Mouse (Mus musculus) midbrain, embryonic 16.5 days (tissue): ENCODE measurements around the gene Ccdc105. TPM values are rescaled to one million over a fixed set of nuclear protein-coding genes. Genes with fewer than 3 reads are reported as not detected.

Experiments
- ATAC-seq: fragments of 200-750 bp; cut with Nextera tagmentation; 2 replicates; pipeline ENCODE4 v1.8.0; 2017; ENCODE audit warnings: moderate TSS enrichment
- H3K27ac ChIP-seq: fragments of 300-500 bp; sonication (generic); 2 replicates; pipeline ENCODE4 v1.5.1; 2014; ENCODE audit warnings: mild to moderate bottlenecking, low read length, mixed read lengths
- H3K27me3 ChIP-seq: fragments of 300-500 bp; sonication (generic); 2 replicates; pipeline ENCODE4 v1.6.1; 2014; ENCODE audit warnings: low read depth, low read length, mixed read lengths; ENCODE audit not compliant: control insufficient read depth, insufficient read depth
- H3K36me3 ChIP-seq: fragments of 300-500 bp; sonication (generic); 2 replicates; pipeline ENCODE4 v1.6.1; 2014; ENCODE audit warnings: mild to moderate bottlenecking, low read length, moderate library complexity, mixed read lengths; ENCODE audit not compliant: control insufficient read depth, insufficient read depth
- H3K4me1 ChIP-seq: fragments of 300-500 bp; sonication (generic); 2 replicates; pipeline ENCODE4 v1.6.1; 2014; ENCODE audit warnings: mild to moderate bottlenecking, low read length, mixed read lengths; ENCODE audit not compliant: control insufficient read depth, insufficient read depth
- H3K4me2 ChIP-seq: fragments of 300-500 bp; sonication (generic); 2 replicates; pipeline ENCODE4 v1.6.1; 2014; ENCODE audit warnings: mild to moderate bottlenecking, low read length, mixed read lengths
- H3K4me3 ChIP-seq: fragments of 300-500 bp; sonication (generic); 2 replicates; pipeline ENCODE4 v1.5.1; 2014; ENCODE audit warnings: low read depth, mild to moderate bottlenecking, low read length, moderate library complexity, mixed read lengths
- H3K9ac ChIP-seq: fragments of 300-500 bp; sonication (generic); 2 replicates; pipeline ENCODE4 v1.6.1; 2014; ENCODE audit warnings: low read depth, low read length, mixed read lengths
- H3K9me3 ChIP-seq: fragments of 300-500 bp; sonication (generic); replicated peaks from 2 replicates; pipeline ENCODE4 v1.6.1; 2014; ENCODE audit warnings: mild to moderate bottlenecking, low read length, mixed read lengths; ENCODE audit not compliant: control insufficient read depth, poor library complexity, severe bottlenecking
- WGBS: fragments of 180-500 bp; shearing (Covaris S2); extraction: QIAGEN DNeasy Blood & Tissue Kit; methylation state at CpG from one replicate; pipeline ENCODE4 v1.1.7; 2014; 5-methylcytosine and 5-hydroxymethylcytosine counted together
- polyA plus RNA-seq: library from polyadenylated mRNA; unstranded; fragments of >200 nt; fragmentation: Nextera tagmentation; extraction: Ambion mirVana; gene quantifications from 2 replicates; pipeline ENCODE4 v1.2.1, GENCODE M21; 2015

Gene Ccdc105
- polyA plus RNA-seq = 0.32 and 0.65 TPM in 2 replicates

DNA sequence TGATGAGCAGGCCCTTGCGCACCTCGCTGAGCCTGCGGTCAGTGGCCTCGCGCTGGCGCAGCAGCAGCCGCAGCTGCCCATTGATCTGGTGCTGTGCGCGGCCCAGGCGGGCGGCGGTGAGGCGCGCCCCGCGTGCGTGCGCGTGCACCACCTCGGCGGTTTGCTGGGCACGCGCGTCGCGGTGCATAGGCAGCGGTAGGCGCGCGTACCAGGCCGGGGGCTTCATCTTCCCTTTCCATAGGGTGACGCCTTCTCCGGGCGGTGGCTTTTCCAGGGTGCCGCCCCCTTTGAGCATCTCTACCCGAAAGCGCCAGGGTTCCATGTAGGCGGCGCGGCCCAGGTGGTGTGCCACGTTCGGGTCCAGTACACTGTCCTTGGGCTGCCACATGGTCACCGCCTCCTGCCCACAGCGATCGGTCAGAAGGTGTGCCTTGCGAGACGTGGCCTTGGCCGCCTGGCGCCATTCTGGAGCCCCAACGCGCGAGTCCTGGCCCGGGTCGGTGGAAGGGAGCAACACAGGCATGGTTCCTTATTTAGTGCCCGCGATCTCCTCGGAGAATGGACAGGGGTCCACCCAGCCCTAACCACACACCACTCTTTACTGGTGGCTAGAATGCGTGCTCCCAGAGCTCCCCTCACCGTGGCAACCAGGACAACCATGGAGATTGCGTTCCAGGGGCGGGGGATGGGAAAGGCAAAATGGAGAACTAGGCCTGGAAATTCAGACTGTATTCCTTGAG is at the start of gene Ccdc105:
Gene Ccdc105 (minus strand): TSS at position 614 of the 740 bp plus-strand sequence.
- Histone ChIP-seq H3K4me2 (peak within 1 kb of the TSS; percentile 89), H3K4me1 (peaks cover 18% of the 10 kb centered on the region), H3K27ac (peak within 1 kb of the TSS; percentile 96), H3K27me3 (peaks cover 3% of the 10 kb centered on the region; the same call in 1 of the 2 replicates), H3K9ac (peak within 1 kb of the TSS; percentile 89), H3K4me3 (peak within 1 kb of the TSS; percentile 59), H3K36me3 (no peaks in the 10 kb centered on the region), H3K9me3 (no peaks in the 10 kb centered on the region)
- peak; percentile 94 for ATAC-seq
- under 1% methylated on average over 60 of the region's 61 CpGs for WGBS

DNA sequence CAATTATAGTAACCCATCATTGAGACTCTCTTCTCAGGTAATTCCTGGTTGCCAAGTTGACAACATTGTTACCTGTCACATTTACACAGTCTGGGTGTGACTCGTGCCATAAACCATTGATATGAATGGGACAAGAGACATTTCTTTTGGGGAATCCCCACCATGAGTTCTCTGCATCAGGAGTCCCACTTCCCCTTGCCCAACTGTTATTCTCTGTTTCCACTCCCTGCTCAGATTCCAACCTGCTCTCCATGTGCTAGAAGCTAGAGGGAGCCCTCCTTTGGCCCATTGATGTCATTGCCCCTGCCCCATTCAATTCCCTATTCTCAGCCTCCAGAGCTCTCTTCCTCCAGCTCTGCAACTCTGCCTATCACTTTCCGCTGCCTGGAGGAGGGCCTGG is 48.6 kb upstream of the Ccdc105 start:
- no peaks in the 10 kb centered on the region for H3K4me1 ChIP-seq
- 80% methylated on average over 2 of the region's 2 CpGs for WGBS
- H3K27me3 ChIP-seq = no peaks in the 10 kb centered on the region
- no peak overlapping the region for H3K4me2 ChIP-seq
- H3K9me3 ChIP-seq = no peaks in the 10 kb centered on the region
- H3K27ac ChIP-seq = no peak overlapping the region
- H3K4me3 ChIP-seq = no peak overlapping the region
- no peak for ATAC-seq
- no peak overlapping the region for H3K9ac ChIP-seq
- peaks cover 3% of the 10 kb centered on the region; the same call in 1 of the 2 replicates for H3K36me3 ChIP-seq

GRCm38 (mm10) chr10:78790561-78790960 is 37.7 kb upstream of the Ccdc105 start:
- no peak overlapping the region for H3K4me2 ChIP-seq
- H3K36me3 ChIP-seq = no peaks in the 10 kb centered on the region
- H3K4me1 ChIP-seq = peaks cover 8% of the 10 kb centered on the region
- no peaks in the 10 kb centered on the region for H3K27me3 ChIP-seq
- H3K9me3 ChIP-seq = no peaks in the 10 kb centered on the region
- H3K4me3 ChIP-seq = no peak overlapping the region
- no peak overlapping the region for H3K27ac ChIP-seq
- WGBS = 58% methylated on average over 1 of the region's 1 CpGs
- H3K9ac ChIP-seq = no peak overlapping the region
- no peak for ATAC-seq

GRCm38 (mm10) chr10:78787566-78788087 is 34.8 kb upstream of the Ccdc105 start:
- ATAC-seq = peak; percentile 98
- Histone ChIP-seq H3K27me3 (no peaks in the 10 kb centered on the region), H3K9ac (peak overlapping the region; percentile 88), H3K4me3 (peak overlapping the region; percentile 65), H3K4me1 (peaks cover 8% of the 10 kb centered on the region), H3K4me2 (peak overlapping the region; percentile 77), H3K36me3 (no peaks in the 10 kb centered on the region), H3K9me3 (no peaks in the 10 kb centered on the region), H3K27ac (peak overlapping the region; percentile 90)
- WGBS = 5% methylated on average over 22 of the region's 22 CpGs

DNA sequence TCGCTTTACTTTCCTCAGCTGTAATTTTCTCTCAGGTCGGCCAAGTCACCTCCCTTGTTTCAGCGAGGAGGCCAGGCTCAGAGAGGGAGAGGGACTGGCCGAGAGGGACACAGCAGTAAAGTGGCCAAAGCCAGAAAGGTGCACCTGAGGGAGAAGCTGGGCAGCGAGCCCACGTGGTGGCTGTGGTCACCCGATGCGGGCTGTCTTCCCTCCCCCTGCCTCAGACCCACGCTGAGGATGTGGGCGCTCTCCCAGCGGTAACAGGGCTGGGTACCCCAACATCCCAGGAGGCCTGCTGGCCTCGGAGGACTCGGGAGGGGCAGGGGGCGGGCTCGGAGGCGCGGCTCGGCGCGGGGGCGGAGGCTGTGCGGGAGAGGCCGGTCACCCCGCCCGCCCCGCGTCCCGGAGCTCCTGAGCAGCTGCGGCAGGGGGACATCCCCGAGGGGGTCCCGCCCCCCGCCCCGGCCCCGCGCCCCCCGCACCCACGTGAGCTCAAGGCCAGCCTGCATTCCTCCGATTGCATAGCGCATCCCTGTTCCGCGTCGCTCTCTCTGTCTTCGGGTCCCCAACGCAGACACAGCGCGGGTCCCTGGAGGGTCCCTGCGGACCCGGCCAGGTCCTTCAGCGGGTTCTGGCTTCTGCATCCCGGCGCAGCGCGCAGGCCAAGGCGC is 27.3 kb upstream of the Ccdc105 start, which contains the start of gene Slc1a6:
Gene Slc1a6 (plus strand): TSS at position 516 of the 671 bp plus-strand sequence.
- H3K27ac ChIP-seq = peak within 1 kb of the TSS; percentile 45
- under 1% methylated on average over 35 of the region's 54 CpGs for WGBS
- no peaks in the 10 kb centered on the region for H3K27me3 ChIP-seq
- H3K9ac ChIP-seq = peak within 1 kb of the TSS; percentile 84
- peaks cover 11% of the 10 kb centered on the region for H3K4me1 ChIP-seq
- no peaks in the 10 kb centered on the region for H3K36me3 ChIP-seq
- peak within 1 kb of the TSS; percentile 64 for H3K4me3 ChIP-seq
- peak within 1 kb of the TSS; percentile 86 for H3K4me2 ChIP-seq
- H3K9me3 ChIP-seq = no peaks in the 10 kb centered on the region
- ATAC-seq = peak; percentile 80

GRCm38 (mm10) chr10:78779527-78779926 is 26.7 kb upstream of the Ccdc105 start:
- Histone ChIP-seq H3K9me3 (no peaks in the 10 kb centered on the region), H3K27ac (peak overlapping the region; percentile 45), H3K4me3 (peak overlapping the region; percentile 64), H3K36me3 (no peaks in the 10 kb centered on the region), H3K9ac (peak overlapping the region; percentile 84), H3K4me1 (peaks cover 11% of the 10 kb centered on the region), H3K27me3 (no peaks in the 10 kb centered on the region), H3K4me2 (peak overlapping the region; percentile 86)
- no peak for ATAC-seq
- 59% methylated on average over 9 of the region's 9 CpGs for WGBS

DNA sequence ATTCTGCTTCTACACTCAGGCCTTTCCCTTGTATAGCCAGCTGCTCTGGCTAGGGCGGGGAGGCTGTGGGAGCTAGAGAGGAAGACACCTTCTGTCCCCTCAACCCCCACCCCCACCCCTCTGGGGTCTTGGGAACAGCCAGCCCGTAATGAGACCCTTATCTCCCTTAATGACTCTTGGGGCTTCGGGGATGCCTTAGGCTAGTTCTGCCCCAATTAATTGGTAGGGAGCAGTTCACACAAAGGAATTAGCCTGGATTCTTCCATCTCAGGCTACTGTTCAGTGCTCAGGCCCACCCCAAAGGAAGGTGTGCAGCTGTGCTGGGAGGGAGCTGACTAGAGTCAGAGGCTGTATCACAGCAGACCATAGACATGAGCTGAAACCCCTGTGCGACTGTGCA is 23.0 kb upstream of the Ccdc105 start:
- WGBS = 25% methylated on average over 4 of the region's 4 CpGs
- H3K27ac ChIP-seq = no peak overlapping the region
- no peaks in the 10 kb centered on the region for H3K9me3 ChIP-seq
- H3K4me2 ChIP-seq = no peak overlapping the region
- H3K4me1 ChIP-seq = peaks cover 2% of the 10 kb centered on the region
- no peak overlapping the region for H3K4me3 ChIP-seq
- H3K36me3 ChIP-seq = no peaks in the 10 kb centered on the region
- H3K9ac ChIP-seq = no peak overlapping the region
- no peaks in the 10 kb centered on the region for H3K27me3 ChIP-seq
- no peak; the same call in 1 of the 2 replicates for ATAC-seq

DNA sequence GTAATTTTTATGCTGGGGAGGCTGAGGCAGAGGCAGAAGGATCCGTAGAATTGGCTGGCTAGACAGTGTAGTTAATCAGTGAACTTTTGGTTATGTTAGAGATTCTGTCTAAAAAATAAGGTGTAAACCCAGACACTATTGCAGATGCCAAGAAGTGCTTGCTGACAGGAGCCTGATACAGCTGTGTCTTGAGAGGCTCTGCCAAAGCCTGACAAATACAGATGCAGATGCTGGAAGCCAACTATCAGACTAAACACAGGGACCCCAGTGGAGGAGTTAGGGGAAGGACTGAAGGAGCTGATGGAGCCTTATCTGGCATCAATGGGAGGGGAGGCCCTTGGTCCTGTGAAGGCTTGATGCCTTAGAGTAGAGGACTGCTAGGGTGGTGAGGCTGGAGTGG is 12.7 kb upstream of the Ccdc105 start:
- Histone ChIP-seq H3K4me1 (no peaks in the 10 kb centered on the region), H3K4me2 (no peak overlapping the region), H3K9me3 (peaks cover 7% of the 10 kb centered on the region), H3K27ac (no peak overlapping the region), H3K4me3 (no peak overlapping the region), H3K36me3 (0 out of 2 replicates have a peak, but pooled peaks cover 3% of the 10 kb centered on the region), H3K9ac (no peak overlapping the region), H3K27me3 (no peaks in the 10 kb centered on the region)
- 89% methylated on average over 1 of the region's 1 CpGs for WGBS
- no peak for ATAC-seq

DNA sequence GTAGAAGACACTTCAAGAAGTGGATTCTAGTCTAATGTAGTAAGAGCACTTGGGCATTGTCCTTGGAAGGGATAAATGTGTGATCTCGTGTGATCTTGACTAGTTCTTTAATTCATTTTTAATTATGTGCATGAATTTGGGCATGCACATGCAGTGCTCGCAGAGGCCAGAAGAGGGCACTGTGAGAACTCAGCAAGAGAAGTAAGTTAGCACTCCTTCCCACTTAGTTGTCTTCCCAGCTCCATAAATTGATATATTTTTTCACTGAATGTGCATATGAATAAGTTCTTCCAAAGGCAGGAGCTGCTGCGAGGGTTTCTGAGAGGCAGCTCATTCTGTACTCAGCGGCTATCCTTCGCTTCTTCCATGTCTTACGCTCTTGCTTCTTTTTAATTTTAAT is 3.2 kb upstream of the Ccdc105 start:
- Histone ChIP-seq H3K4me3 (no peak overlapping the region), H3K4me1 (peaks cover 11% of the 10 kb centered on the region), H3K36me3 (no peaks in the 10 kb centered on the region), H3K9ac (no peak overlapping the region), H3K27ac (no peak overlapping the region), H3K9me3 (no peaks in the 10 kb centered on the region), H3K4me2 (no peak overlapping the region), H3K27me3 (no peaks in the 10 kb centered on the region)
- WGBS = 27% methylated on average over 6 of the region's 6 CpGs
- ATAC-seq = no peak
